Mouse (Mus musculus) ES-E14 (cell line): Measurements from ENCODE around the gene Gm10447.
"Not testable (repeated sequence)": the region's sequence is repeated elsewhere in the genome, so short reads cannot be mapped to it uniquely, and the experiment has no call there.

Experiments used
- CHD2 ChIP-seq: IDR thresholded peaks from 2 replicates; pipeline ENCODE4 v1.6.1; 2014; ENCODE audit warnings: mild to moderate bottlenecking, low read depth, low read length, inconsistent platforms
- ZNF384 ChIP-seq: IDR thresholded peaks from 2 replicates; pipeline ENCODE4 v1.6.1; 2012; ENCODE audit warnings: low read depth, low read length, inconsistent platforms

GRCm38 (mm10) chr11:53426914-53427313 is 30.0 kb downstream of the Gm10447 start:
- not testable (repeated sequence) for TF ChIP-seq CHD2
- peak; percentile 60; the same call in 1 of the 2 replicates for TF ChIP-seq ZNF384
